Mouse (Mus musculus) heart, postnatal 0 days (tissue): ENCODE data around the gene St6galnac1.

ENCODE experiments used
- CTCF ChIP-seq: IDR thresholded peaks from 2 replicates; pipeline ENCODE4 v1.5.1; 2016; ENCODE audit warnings: antibody characterized with exemption, control low read depth, low read depth
- EP300 ChIP-seq: IDR thresholded peaks from 2 replicates; pipeline ENCODE4 v1.6.1; 2016; ENCODE audit warnings: antibody characterized with exemption, low read depth

DNA sequence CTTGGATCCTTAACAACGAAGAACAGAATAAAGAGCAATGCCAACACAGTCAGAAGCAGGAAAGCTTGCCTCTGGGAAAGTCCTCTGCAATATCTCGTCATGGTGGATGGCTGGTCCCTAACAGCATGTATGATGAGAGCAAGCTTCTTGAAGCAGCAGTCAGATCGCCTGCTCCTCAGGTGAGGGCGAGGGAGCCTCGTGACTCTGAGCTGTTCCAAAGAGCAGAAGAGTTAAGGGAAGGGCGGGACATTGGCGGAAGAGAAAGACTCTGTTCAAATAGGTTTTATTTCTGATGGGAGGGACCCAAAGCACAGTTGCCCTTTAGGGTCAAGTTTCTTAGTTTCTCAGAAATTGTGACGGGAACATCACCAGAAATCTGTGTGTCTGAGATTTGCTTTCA, 25.6 kb downstream of the St6galnac1 start:
- TF ChIP-seq CTCF (no peak), EP300 (no peak)
